Mouse (Mus musculus): ENCODE data around the gene Nrxn1. TPM values are rescaled to one million over a fixed set of nuclear protein-coding genes. Genes with fewer than 3 reads are reported as not detected.

Nrxn1 gene
- polyA plus RNA-seq, 1 experiment from 2014 or later, result 2.0 TPM

GRCm38 (mm10) chr17:90836154-90837021 is 256.5 kb downstream of the Nrxn1 start:
- H3K4me2 ChIP-seq (ENCODE audit: low read length), result no peak overlapping the region
- H3K36me3 ChIP-seq (ENCODE audit: control insufficient read depth, insufficient read depth, low read length), result no peaks in the 10 kb centered on the region
- H3K4me1 ChIP-seq (ENCODE audit: control insufficient read depth in 2 of 2, insufficient read depth in 2 of 2, low read length in 2 of 2), result no peaks in the 10 kb centered on the region
- WGBS, result 69% methylated on average over 4 of the region's 4 CpGs
- no peak overlapping the region for H3K4me3 ChIP-seq (ENCODE audit: control insufficient read depth in 1 of 2, insufficient read depth in 1 of 2, low read depth in 1 of 2, low read length in 2 of 2)
- no peak overlapping the region for H3K27ac ChIP-seq (replicated peaks in 1 of 2; ENCODE audit: control insufficient read depth in 1 of 2, insufficient read depth in 1 of 2, low read depth in 2 of 2, low read length in 2 of 2)
- no peak for ATAC-seq (ENCODE audit: insufficient number of reproducible peaks, insufficient read depth, low FRiP score, low read depth)
- no peaks in the 10 kb centered on the region for H3K9me3 ChIP-seq (ENCODE audit: control insufficient read depth, low read length)
- H3K27me3 ChIP-seq (ENCODE audit: control insufficient read depth, insufficient read depth, low read length), result no peaks in the 10 kb centered on the region
- no peak overlapping the region for H3K9ac ChIP-seq (ENCODE audit: low read length)

- no peaks in the 10 kb centered on the region for H3K9me3 ChIP-seq (ENCODE audit: control insufficient read depth, low read length)
- H3K4me2 ChIP-seq (ENCODE audit: low read length), result no peak overlapping the region
- ATAC-seq (ENCODE audit: insufficient number of reproducible peaks, insufficient read depth, low FRiP score, low read depth), result no peak
- no peak overlapping the region for H3K4me3 ChIP-seq (ENCODE audit: control insufficient read depth in 1 of 2, insufficient read depth in 1 of 2, low read depth in 1 of 2, low read length in 2 of 2)
- no peak overlapping the region for H3K27ac ChIP-seq (replicated peaks in 1 of 2; ENCODE audit: control insufficient read depth in 1 of 2, insufficient read depth in 1 of 2, low read depth in 2 of 2, low read length in 2 of 2)
- no peaks in the 10 kb centered on the region for H3K27me3 ChIP-seq (ENCODE audit: control insufficient read depth, insufficient read depth, low read length)
- WGBS, result 58% methylated on average over 2 of the region's 2 CpGs
- H3K9ac ChIP-seq (ENCODE audit: low read length), result no peak overlapping the region
- H3K4me1 ChIP-seq (ENCODE audit: control insufficient read depth in 2 of 2, insufficient read depth in 2 of 2, low read length in 2 of 2), result no peaks in the 10 kb centered on the region
- H3K36me3 ChIP-seq (ENCODE audit: control insufficient read depth, insufficient read depth, low read length), result no peaks in the 10 kb centered on the region
These were observed 274.5 kb downstream of the Nrxn1 start for GRCm38 (mm10) chr17:90818340-90818739.

GRCm38 (mm10) chr17:90817898-90818297 is 275.0 kb downstream of the Nrxn1 start:
- WGBS, result 69% methylated on average over 2 of the region's 2 CpGs

GRCm38 (mm10) chr17:90815306-90815705 is 277.6 kb downstream of the Nrxn1 start:
- no peaks in the 10 kb centered on the region for H3K36me3 ChIP-seq (ENCODE audit: control insufficient read depth, insufficient read depth, low read length)
- no peaks in the 10 kb centered on the region for H3K9me3 ChIP-seq (ENCODE audit: control insufficient read depth, low read length)
- 92% methylated on average over 1 of the region's 1 CpGs for WGBS
- no peak for ATAC-seq (ENCODE audit: insufficient number of reproducible peaks, insufficient read depth, low FRiP score, low read depth)
- H3K27ac ChIP-seq (replicated peaks in 1 of 2; ENCODE audit: control insufficient read depth in 1 of 2, insufficient read depth in 1 of 2, low read depth in 2 of 2, low read length in 2 of 2), result no peak overlapping the region
- no peak overlapping the region for H3K4me2 ChIP-seq (ENCODE audit: low read length)
- H3K27me3 ChIP-seq (ENCODE audit: control insufficient read depth, insufficient read depth, low read length), result no peaks in the 10 kb centered on the region
- H3K9ac ChIP-seq (ENCODE audit: low read length), result no peak overlapping the region
- H3K4me3 ChIP-seq (ENCODE audit: control insufficient read depth in 1 of 2, insufficient read depth in 1 of 2, low read depth in 1 of 2, low read length in 2 of 2), result no peak overlapping the region
- H3K4me1 ChIP-seq (ENCODE audit: control insufficient read depth in 2 of 2, insufficient read depth in 2 of 2, low read length in 2 of 2), result no peaks in the 10 kb centered on the region

More at GRCm38 (mm10) chr17:90817898-90818297, 275.0 kb downstream of the Nrxn1 start:
- Histone ChIP-seq H3K27ac (replicated peaks in 1 of 2; ENCODE audit: control insufficient read depth in 1 of 2, insufficient read depth in 1 of 2, low read depth in 2 of 2, low read length in 2 of 2) (no peak overlapping the region), H3K27me3 (ENCODE audit: control insufficient read depth, insufficient read depth, low read length) (no peaks in the 10 kb centered on the region), H3K9me3 (ENCODE audit: control insufficient read depth, low read length) (no peaks in the 10 kb centered on the region), H3K4me1 (ENCODE audit: control insufficient read depth in 2 of 2, insufficient read depth in 2 of 2, low read length in 2 of 2) (no peaks in the 10 kb centered on the region), H3K36me3 (ENCODE audit: control insufficient read depth, insufficient read depth, low read length) (no peaks in the 10 kb centered on the region), H3K4me2 (ENCODE audit: low read length) (no peak overlapping the region), H3K9ac (ENCODE audit: low read length) (no peak overlapping the region), H3K4me3 (ENCODE audit: control insufficient read depth in 1 of 2, insufficient read depth in 1 of 2, low read depth in 1 of 2, low read length in 2 of 2) (no peak overlapping the region)
- ATAC-seq (ENCODE audit: insufficient number of reproducible peaks, insufficient read depth, low FRiP score, low read depth), result no peak

GRCm38 (mm10) chr17:90813760-90814159 is 279.1 kb downstream of the Nrxn1 start:
- ATAC-seq (ENCODE audit: insufficient number of reproducible peaks, insufficient read depth, low FRiP score, low read depth), result no peak

GRCm38 (mm10) chr17:90812485-90812884 is 280.4 kb downstream of the Nrxn1 start:
- Histone ChIP-seq H3K27ac (replicated peaks in 1 of 2; ENCODE audit: control insufficient read depth in 1 of 2, insufficient read depth in 1 of 2, low read depth in 2 of 2, low read length in 2 of 2) (no peak overlapping the region), H3K4me1 (ENCODE audit: control insufficient read depth in 2 of 2, insufficient read depth in 2 of 2, low read length in 2 of 2) (no peaks in the 10 kb centered on the region), H3K9ac (ENCODE audit: low read length) (no peak overlapping the region), H3K4me2 (ENCODE audit: low read length) (no peak overlapping the region), H3K27me3 (ENCODE audit: control insufficient read depth, insufficient read depth, low read length) (no peaks in the 10 kb centered on the region), H3K9me3 (ENCODE audit: control insufficient read depth, low read length) (no peaks in the 10 kb centered on the region), H3K36me3 (ENCODE audit: control insufficient read depth, insufficient read depth, low read length) (no peaks in the 10 kb centered on the region), H3K4me3 (ENCODE audit: control insufficient read depth in 1 of 2, insufficient read depth in 1 of 2, low read depth in 1 of 2, low read length in 2 of 2) (no peak overlapping the region)
- 76% methylated on average over 2 of the region's 2 CpGs for WGBS
- ATAC-seq (ENCODE audit: insufficient number of reproducible peaks, insufficient read depth, low FRiP score, low read depth), result no peak

More at GRCm38 (mm10) chr17:90813760-90814159, 279.1 kb downstream of the Nrxn1 start:
- Histone ChIP-seq H3K4me3 (ENCODE audit: control insufficient read depth in 1 of 2, insufficient read depth in 1 of 2, low read depth in 1 of 2, low read length in 2 of 2) (no peak overlapping the region), H3K4me2 (ENCODE audit: low read length) (no peak overlapping the region), H3K9ac (ENCODE audit: low read length) (no peak overlapping the region), H3K27me3 (ENCODE audit: control insufficient read depth, insufficient read depth, low read length) (no peaks in the 10 kb centered on the region), H3K9me3 (ENCODE audit: control insufficient read depth, low read length) (no peaks in the 10 kb centered on the region), H3K4me1 (ENCODE audit: control insufficient read depth in 2 of 2, insufficient read depth in 2 of 2, low read length in 2 of 2) (no peaks in the 10 kb centered on the region), H3K36me3 (ENCODE audit: control insufficient read depth, insufficient read depth, low read length) (no peaks in the 10 kb centered on the region), H3K27ac (replicated peaks in 1 of 2; ENCODE audit: control insufficient read depth in 1 of 2, insufficient read depth in 1 of 2, low read depth in 2 of 2, low read length in 2 of 2) (no peak overlapping the region)

GRCm38 (mm10) chr17:90809197-90810163 is 283.4 kb downstream of the Nrxn1 start:
- Histone ChIP-seq H3K4me3 (ENCODE audit: control insufficient read depth in 1 of 2, insufficient read depth in 1 of 2, low read depth in 1 of 2, low read length in 2 of 2) (no peak overlapping the region), H3K27me3 (ENCODE audit: control insufficient read depth, insufficient read depth, low read length) (no peaks in the 10 kb centered on the region), H3K9ac (ENCODE audit: low read length) (no peak overlapping the region), H3K27ac (replicated peaks in 1 of 2; ENCODE audit: control insufficient read depth in 1 of 2, insufficient read depth in 1 of 2, low read depth in 2 of 2, low read length in 2 of 2) (no peak overlapping the region), H3K36me3 (ENCODE audit: control insufficient read depth, insufficient read depth, low read length) (no peaks in the 10 kb centered on the region), H3K4me1 (ENCODE audit: control insufficient read depth in 2 of 2, insufficient read depth in 2 of 2, low read length in 2 of 2) (no peaks in the 10 kb centered on the region), H3K9me3 (ENCODE audit: control insufficient read depth, low read length) (no peaks in the 10 kb centered on the region), H3K4me2 (ENCODE audit: low read length) (no peak overlapping the region)
- 57% methylated on average over 8 of the region's 8 CpGs for WGBS
- no peak for ATAC-seq (ENCODE audit: insufficient number of reproducible peaks, insufficient read depth, low FRiP score, low read depth)

Data from heart, embryonic 14.5 days (tissue).